Mouse (Mus musculus): Measurements from ENCODE around the gene Gm17087. TPM values are rescaled to one million over a fixed set of nuclear protein-coding genes. Genes with fewer than 3 reads are reported as not detected.

Gene Gm17087
- polyA plus RNA-seq, 1 experiment from 2014 or later, result not detected

Other genes starting within 250 kb of the Gm17087 start
- gene Prr18, start 229.5 kb downstream of the Gm17087 start, polyA plus RNA-seq (2015; fragmentation: Nextera tagmentation; extraction: Ambion mirVana), result 16.4 and 16.9 TPM in 2 replicates
- gene T2, start 211.0 kb downstream of the Gm17087 start, polyA plus RNA-seq (2015; fragmentation: Nextera tagmentation; extraction: Ambion mirVana), result 0.72 and 0.99 TPM in 2 replicates
- gene T, start 132.5 kb downstream of the Gm17087 start, polyA plus RNA-seq (2015; fragmentation: Nextera tagmentation; extraction: Ambion mirVana), result 0.25 and 0.35 TPM in 2 replicates
- gene Pde10a, start 41.6 kb downstream of the Gm17087 start, polyA plus RNA-seq (2015; fragmentation: Nextera tagmentation; extraction: Ambion mirVana), result 10.7 and 11.3 TPM in 2 replicates